Mouse (Mus musculus): Measurements from ENCODE around the gene Mrps12.

GRCm38 (mm10) chr7:28758623-28759022, 17.0 kb upstream of the Mrps12 start:
- no peak for TF ChIP-seq CTCF (IDR thresholded peaks at IDR 0.05; ENCODE audit: insufficient read depth, low read length)
- no peak for TF ChIP-seq POLR2A (IDR thresholded peaks at IDR 0.05; ENCODE audit: borderline replicate concordance, extremely low read depth, low read depth, low read length)
